Mouse (Mus musculus): ENCODE data around the gene Ripor2.

Ripor2 gene

GRCm38 (mm10) chr13:24617076-24617798 is 35.2 kb downstream of the Ripor2 start:
- in situ Hi-C loops (cut with MseI, MboI), result no loop called here

GRCm38 (mm10) chr13:24617799-24618130 is 35.8 kb downstream of the Ripor2 start:
- in situ Hi-C loops (cut with MseI, MboI), result no loop called here

DNA sequence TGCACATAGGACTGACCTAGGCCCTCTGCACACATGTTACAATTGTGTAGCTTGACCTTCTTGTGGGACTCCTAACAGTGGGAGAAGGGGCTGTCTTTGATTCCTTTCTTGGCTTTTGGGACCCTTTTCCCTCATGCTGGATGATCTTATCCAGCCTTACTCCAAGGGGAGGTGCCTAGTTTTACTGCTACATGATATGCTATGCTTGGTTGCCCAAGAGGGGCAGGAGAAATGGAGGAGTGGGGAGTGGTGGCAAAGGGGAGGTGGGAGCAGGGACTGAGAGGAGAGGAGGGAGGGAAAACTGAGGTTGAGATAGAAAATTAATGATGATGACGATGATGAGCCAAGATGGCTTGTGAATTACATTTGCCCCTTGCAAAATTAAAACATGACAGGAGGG is 37.7 kb downstream of the Ripor2 start:
- in situ Hi-C loops (cut with MseI, MboI), result no loop called here

- in situ Hi-C loops (cut with MseI, MboI), result no loop called here
Measured at GRCm38 (mm10) chr13:24620439-24620838, 38.5 kb downstream of the Ripor2 start.

GRCm38 (mm10) chr13:24623631-24624030 is 41.6 kb downstream of the Ripor2 start:
- in situ Hi-C loops (cut with MseI, MboI), result no loop called here

- in situ Hi-C loops (cut with MseI, MboI), result no loop called here
Measured at GRCm38 (mm10) chr13:24625071-24625470, 43.1 kb downstream of the Ripor2 start.

DNA sequence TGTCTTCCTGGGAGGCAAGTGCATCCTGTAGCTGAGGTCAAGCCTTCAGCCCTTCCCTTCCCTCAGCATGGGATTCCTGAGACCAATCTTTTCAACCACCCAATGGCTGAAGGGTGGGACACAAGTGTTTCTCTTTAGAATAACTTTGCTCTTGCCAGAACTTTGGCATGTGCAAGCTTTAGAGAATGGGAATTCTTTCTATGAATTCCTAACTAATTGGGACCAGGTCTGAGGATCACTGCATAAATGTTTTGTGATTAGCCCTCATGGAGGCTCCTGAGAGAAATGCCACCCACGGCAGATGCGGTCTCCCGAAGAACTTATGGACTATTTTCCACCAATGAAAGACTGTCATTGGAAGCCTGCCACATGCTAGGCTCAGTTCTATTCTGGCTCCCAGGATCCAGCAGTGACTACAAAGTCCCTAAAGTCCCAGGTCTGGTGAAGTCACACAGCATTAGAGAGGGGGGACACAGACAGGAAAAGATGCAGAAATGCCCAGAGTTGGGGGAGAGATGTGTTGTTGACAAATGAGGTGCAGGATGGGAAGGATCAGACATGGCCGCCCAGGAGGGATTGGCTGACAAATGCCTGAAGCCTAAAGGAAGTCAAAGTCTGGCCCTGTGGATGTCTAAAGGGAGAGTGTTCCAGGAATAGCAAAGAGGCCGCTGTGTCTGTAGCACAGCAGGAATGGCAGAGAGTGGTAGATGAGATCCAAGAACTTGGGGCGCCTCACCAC is 44.9 kb downstream of the Ripor2 start:
- in situ Hi-C loops (cut with MseI, MboI), result no loop called here

DNA sequence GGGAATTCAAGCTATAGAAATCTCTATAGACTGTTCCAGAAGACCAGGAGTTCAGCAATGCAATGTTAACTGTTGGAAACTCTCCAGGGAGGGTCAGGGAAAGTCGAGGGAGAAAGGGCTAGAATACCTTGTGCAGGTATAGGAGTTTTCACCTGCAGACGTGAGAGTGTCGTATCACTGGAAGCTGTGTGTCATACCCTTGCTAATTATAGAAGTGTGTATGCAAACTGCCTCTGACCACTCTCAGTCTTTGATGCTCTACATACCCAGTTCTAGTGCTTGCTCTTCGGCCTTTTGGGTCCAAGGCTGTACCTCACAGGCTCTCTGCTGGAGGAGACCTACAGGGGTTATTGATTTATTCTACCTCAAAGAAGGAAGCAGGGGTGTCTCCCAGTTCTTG is 46.2 kb downstream of the Ripor2 start:
- in situ Hi-C loops (cut with MseI, MboI), result no loop called here

DNA sequence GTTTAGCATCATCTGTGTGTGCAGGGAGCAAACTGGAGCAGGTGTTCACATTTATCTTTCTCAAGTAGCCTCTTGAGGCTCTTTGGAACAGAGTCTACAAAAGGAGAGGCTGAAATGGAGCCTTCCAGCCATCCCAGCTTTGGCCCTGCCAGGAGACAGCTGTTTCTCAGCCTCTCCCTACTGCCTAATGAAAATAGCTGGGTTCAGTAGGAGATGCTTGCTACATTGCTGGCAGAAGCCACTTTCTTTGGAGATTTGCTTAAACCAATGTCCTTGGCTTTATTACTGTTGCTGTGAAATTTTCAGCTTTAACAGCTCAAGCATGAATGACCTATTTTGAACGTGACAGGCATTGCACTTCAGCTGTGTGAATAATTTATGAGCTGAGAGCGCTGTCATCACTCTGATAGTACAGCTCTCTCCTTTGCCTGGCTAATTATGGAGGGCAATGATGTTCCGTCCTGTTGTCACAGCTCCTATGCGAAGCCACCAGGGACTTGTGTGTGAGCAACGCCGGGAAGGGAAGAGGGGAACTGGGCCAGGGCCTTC is 47.2 kb downstream of the Ripor2 start:
- in situ Hi-C loops (cut with MseI, MboI), result no loop called here

DNA sequence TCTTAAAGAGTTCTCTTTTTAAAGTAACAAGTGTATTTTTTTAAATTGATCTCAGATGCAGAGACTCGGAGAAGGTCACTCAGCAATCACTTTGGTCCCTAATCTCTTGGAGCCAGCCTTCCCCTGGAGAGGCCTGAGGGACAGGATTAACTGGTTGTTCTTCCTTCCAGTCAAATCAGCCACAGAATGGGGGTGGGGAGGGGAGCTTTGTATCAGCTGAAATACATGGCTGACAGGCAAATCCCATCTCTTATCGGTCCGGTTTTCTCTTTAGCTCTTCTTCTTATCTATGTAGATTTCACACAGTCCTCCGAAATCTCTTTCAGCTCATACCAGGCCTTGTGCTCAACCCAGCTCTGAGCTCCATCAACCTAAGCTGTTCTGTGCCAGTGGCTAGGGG is 48.4 kb downstream of the Ripor2 start:
- in situ Hi-C loops (cut with MseI, MboI), result no loop called here

GRCm38 (mm10) chr13:24632988-24633577 is 51.1 kb downstream of the Ripor2 start:
- in situ Hi-C loops (cut with MseI, MboI), result no loop called here

DNA sequence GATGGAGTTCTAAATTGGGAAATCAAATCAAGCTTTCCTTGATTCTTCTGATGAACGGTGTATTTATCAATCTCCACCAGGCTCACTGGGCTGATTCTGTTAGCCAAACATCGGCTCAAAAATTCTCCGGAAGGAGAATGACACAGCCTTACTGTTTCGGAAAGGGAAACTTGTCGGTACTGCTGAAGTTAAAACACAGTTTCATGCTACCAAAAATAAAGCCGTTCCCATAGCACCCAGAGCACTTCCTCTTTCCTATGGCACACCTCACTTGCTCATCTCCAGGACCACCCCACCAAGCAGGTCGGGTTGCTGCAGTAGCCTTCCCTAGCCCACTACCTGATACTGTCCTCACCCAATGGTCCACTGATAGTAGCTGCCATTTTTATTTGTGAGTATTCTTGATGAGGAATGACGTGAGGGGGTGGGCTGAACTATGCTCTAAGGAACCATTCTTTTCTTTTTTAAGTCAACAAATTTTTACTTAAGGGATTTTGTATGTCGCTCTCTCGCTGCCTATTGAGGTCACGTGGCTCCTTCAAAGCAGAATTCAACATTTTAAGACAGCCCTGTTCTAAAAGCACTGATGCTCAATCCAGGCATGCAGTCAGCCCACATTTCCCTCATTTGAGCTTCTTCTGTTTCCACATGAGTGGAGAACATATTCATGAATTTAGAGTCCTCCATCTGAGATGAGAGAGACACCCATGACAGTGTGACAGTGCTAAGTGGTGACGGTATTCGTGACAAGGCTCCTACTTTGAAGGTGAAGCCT is 52.5 kb downstream of the Ripor2 start:
- in situ Hi-C loops (cut with MseI, MboI), result no loop called here

DNA sequence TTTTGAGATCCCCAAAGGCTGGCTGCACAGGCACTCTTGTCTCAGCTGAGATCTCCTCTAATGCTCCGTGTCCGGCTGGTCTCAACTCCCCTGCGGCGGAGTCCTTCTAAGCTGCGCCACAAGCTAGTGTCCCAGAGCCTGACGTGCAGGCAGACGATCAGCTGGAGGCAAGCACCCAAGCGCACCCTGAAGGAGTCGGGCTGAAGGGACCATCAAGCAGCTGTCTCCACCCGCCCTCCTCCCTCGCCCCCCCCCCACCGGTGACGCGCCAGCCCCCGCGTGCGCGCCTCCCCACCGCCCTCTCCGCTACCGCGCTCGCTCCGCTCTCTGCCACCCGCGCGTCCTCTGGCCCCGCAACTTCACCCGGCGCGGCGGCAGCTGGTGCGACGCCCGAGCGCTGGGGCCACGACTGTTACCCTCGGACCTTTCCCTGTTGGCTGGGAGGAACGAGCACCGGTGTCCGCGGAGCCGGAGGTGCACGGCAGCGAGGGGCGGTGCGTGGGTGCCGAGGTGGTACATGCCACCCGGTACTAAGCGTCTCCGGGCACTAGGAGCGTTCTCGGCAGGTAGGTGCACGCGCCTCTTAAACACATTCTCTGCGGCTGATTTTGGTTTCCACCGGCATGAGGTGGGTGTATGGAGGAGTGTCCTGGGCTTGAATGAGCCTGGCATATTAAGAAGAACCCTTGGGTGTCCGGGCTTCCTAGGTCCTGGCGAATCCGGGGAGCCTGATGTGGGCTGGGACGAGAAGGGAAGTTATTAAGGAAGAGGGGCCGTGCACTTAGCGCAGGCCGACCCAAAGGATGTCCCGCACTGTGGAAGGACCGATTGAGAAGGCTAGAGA is 56.6 kb downstream of the Ripor2 start:
- in situ Hi-C loops (cut with MseI, MboI), result no loop called here

DNA sequence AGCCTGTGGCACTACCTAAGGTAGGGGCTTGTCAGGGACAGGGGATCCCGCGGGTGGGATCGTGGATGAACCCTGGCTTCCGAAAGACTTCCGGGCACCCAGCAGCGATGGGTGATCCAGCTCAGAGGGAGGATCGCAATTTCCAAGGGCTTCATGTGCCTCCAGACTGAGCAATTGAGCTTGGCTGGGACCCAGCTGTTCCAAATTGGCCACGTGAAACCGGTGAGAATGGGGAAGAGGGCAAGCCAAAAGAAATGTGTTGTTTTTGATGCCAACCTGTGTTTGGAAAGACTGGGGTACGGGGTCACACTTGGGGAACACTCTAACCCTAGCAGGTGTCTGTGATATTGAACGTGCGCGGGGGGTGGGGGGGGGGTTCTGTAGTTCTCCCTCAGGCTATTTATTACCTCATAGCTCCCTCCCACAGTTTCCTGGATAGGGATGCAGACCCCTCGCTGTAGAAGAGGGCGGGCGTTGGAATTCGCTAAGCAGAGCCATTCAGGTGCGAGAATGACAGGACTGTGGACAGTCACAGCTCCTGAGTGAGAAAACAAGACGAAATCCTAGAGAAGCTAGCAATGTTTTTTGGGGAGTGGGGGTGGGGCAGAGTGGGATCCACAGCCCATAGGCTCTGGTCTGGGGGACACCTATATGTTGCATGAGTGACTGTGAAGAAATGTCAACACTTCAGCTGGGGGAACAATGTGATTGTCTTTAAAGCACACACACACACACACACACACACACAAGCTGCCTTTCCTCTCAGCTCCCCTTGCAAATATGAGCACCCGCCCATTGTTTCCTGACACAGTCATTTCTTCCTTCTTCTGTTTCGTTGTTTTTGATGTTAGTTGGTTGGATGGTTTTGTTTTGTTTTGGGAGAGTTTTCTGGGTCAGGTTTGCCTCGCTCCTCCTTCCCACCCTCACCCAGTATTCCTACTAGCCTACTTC is 57.5 kb downstream of the Ripor2 start:
- in situ Hi-C loops (cut with MseI, MboI), result no loop called here

DNA sequence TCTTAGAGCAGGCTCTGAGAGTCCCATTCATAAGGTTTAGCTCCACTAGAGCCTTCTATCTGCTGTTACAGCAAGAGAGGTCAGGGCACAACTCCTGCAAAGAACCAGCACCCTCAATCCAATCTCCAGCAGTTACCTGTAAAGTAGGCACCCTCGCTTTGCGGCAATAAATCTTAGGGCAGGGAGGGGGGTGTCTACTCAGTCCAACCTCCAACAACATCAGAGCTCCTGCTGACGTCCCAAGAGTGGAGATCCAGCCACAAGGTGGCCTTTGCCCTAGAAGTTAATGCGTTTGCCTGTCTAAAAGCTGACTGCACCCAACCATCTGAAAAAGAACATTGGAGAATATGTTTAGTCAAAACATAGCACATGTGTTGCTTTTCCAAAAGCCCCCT is 58.2 kb downstream of the Ripor2 start:
- in situ Hi-C loops (cut with MseI, MboI), result no loop called here

DNA sequence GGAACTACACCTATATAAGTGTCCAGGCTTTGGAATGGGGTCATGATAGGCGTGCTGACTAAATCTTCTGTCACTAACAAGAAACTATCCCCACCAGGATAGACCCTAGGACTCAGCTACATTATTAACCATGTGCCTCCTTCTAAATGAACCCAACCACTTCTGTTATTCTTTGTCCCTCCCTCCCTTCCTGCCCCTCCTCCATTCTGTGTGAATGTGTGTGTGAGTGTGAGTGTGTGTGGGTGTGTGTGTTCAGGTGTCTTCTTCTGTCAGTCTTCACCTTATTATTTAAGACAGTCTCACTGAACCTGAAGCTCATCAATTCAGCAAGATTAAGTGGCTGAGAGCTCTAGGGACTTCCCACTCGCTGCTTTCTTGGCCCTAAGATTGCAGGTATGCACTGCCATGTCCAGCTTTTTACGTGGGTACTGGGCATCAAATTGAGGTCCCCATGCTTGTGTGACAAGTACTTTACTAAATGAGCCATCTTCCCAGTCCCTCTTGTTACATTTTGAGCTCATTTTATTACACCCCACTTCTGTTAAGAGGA is 58.9 kb downstream of the Ripor2 start:
- in situ Hi-C loops (cut with MseI, MboI), result no loop called here

- in situ Hi-C loops (cut with MseI, MboI), result no loop called here
Measured at GRCm38 (mm10) chr13:24641491-24642430, 59.8 kb downstream of the Ripor2 start.

DNA sequence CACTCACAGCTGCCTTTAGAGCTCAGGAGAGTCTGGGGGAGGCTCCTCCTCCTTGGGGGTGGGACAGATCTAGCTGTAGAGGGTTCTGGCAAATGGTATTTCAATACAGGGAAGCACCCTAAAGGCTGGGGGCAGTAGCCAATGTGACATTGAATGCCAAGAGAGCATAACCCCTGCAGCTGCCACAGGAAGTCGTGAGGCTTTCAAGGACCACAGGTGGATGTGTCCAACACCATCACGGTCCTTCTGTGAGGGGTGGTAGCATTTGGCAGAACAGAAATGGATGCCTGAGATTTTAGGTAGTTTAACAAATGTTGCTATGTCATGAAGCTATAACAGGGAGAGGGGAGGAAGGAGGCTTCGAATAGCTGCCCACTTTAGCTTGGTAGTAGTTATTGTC is 63.2 kb downstream of the Ripor2 start:
- in situ Hi-C loops (cut with MseI, MboI), result no loop called here

GRCm38 (mm10) chr13:24646324-24646723 is 64.3 kb downstream of the Ripor2 start:
- in situ Hi-C loops (cut with MseI, MboI), result no loop called here

Measured in mouse trophoblast stem cell (cell line).